Mouse (Mus musculus) brain, embryonic 14.5 days (tissue): Measurements from ENCODE around the gene Taf9b. TPM values are rescaled to one million over a fixed set of nuclear protein-coding genes. Genes with fewer than 3 reads are reported as not detected.

Experiments used
- DNase-seq: peaks from one replicate; pipeline ENCODE4 v3.0.0-alpha.2; 2011; ENCODE audit warnings: low read depth
- CTCF ChIP-seq: fragments of 200-500 bp; IDR thresholded peaks from 2 replicates; pipeline ENCODE4 v1.5.1; 2012; ENCODE audit warnings: inconsistent platforms, mild to moderate bottlenecking, moderate library complexity, borderline replicate concordance; ENCODE audit not compliant: insufficient read depth, insufficient read length; ENCODE audit errors: extremely low read depth
- POLR2A ChIP-seq: fragments of 200-500 bp; IDR thresholded peaks from 2 replicates; pipeline ENCODE4 v1.6.1; 2012; ENCODE audit warnings: mild to moderate bottlenecking, inconsistent platforms, borderline replicate concordance; ENCODE audit not compliant: poor library complexity, insufficient read depth, insufficient read length, severe bottlenecking; ENCODE audit errors: extremely low read depth
- polyA plus RNA-seq: library from polyadenylated mRNA; depleted of rRNA; stranded (reverse); fragments of >200 nt; gene quantifications from 2 replicates; pipeline ENCODE4 v1.2.3, GENCODE M21; 2012; rRNA removed

Taf9b gene
- polyA plus RNA-seq, 1 experiment, result 11.8 TPM

- TF ChIP-seq POLR2A (no peak), CTCF (no peak)
- peak; percentile 74 for DNase-seq
Measured at GRCm38 (mm10) chrX:106185706-106186105, 35.3 kb downstream of the Taf9b start.

- TF ChIP-seq POLR2A (no peak), CTCF (no peak)
- DNase-seq, result no peak
Measured at GRCm38 (mm10) chrX:106184279-106184678, 36.7 kb downstream of the Taf9b start.

- DNase-seq, result no peak
- no peak for TF ChIP-seq CTCF
- no peak for TF ChIP-seq POLR2A
Measured at GRCm38 (mm10) chrX:106176331-106176730, 44.6 kb downstream of the Taf9b start.

- no peak for DNase-seq
- no peak for TF ChIP-seq POLR2A
- no peak for TF ChIP-seq CTCF
Measured at GRCm38 (mm10) chrX:106171853-106172154, 49.2 kb downstream of the Taf9b start.

- TF ChIP-seq CTCF (peak; percentile 66; the same call in 1 of the 2 replicates), POLR2A (no peak)
- DNase-seq, result peak; percentile 91
Measured at GRCm38 (mm10) chrX:106171106-106171852, 49.7 kb downstream of the Taf9b start.

- DNase-seq, result no peak
- TF ChIP-seq POLR2A (no peak), CTCF (0 out of 2 replicates have a peak, but pooled peaks have one; percentile 3)
Measured at GRCm38 (mm10) chrX:106165089-106165488, 55.9 kb downstream of the Taf9b start.

- no peak for DNase-seq
- TF ChIP-seq POLR2A, result no peak
- no peak for TF ChIP-seq CTCF
Measured at GRCm38 (mm10) chrX:106164555-106164954, 56.4 kb downstream of the Taf9b start.

GRCm38 (mm10) chrX:106163995-106164394 is 57.0 kb downstream of the Taf9b start:
- no peak for DNase-seq

More at GRCm38 (mm10) chrX:106163995-106164394, 57.0 kb downstream of the Taf9b start:
- TF ChIP-seq CTCF (no peak), POLR2A (no peak)

Other genes starting within 250 kb of the Taf9b start
- 8.2 and 11.4 TPM in 2 replicates for gene Magt1, start 209.3 kb downstream of the Taf9b start, polyA plus RNA-seq
- 289 and 395 TPM in 2 replicates for gene Cox7b, start 205.5 kb downstream of the Taf9b start, polyA plus RNA-seq
- 6.7 and 9.4 TPM in 2 replicates for gene Atp7a, start 193.9 kb downstream of the Taf9b start, polyA plus RNA-seq
- 0.10 and 0.22 TPM in 2 replicates for gene Tlr13, start 78.0 kb downstream of the Taf9b start, polyA plus RNA-seq
- 252 and 255 TPM in 2 replicates for gene Pgk1, start 34.1 kb downstream of the Taf9b start, polyA plus RNA-seq
- 0.01 TPM in 1 of 2 replicates, not detected in the other for gene Fnd3c2, start 34.2 kb upstream of the Taf9b start, polyA plus RNA-seq